Mouse (Mus musculus) c-Kit-positive CD71-positive TER-119-negative erythroid progenitor cells, embryonic 14.5 days (primary cell): ENCODE measurements around the gene Pdlim5.
A peak's percentile ranks its signal among the peaks of the same experiment; 100 is the strongest.
"Not testable (repeated sequence)": the region's sequence is repeated elsewhere in the genome, so short reads cannot be mapped to it uniquely, and the experiment has no call there.

Experiments used
- DNase-seq: peaks from one replicate; pipeline ENCODE4 v3.0.0-alpha.2; 2013; ENCODE audit warnings: low read depth

The Pdlim5 gene

GRCm38 (mm10) chr3:142395520-142396193 is at the start of gene Pdlim5:
TSS of gene Pdlim5 (minus strand) at chr3:142395696.
- DNase-seq, result peak; percentile 81

GRCm38 (mm10) chr3:142443710-142444043 is 48.2 kb upstream of the Pdlim5 start:
- DNase-seq, result no peak

- DNase-seq, result peak; percentile 52
These were observed 47.7 kb upstream of the Pdlim5 start for GRCm38 (mm10) chr3:142443006-142443709.

GRCm38 (mm10) chr3:142442161-142442560 is 46.7 kb upstream of the Pdlim5 start:
- DNase-seq, result no peak

GRCm38 (mm10) chr3:142441142-142441541 is 45.6 kb upstream of the Pdlim5 start:
- DNase-seq, result no peak

GRCm38 (mm10) chr3:142440191-142440590 is 44.7 kb upstream of the Pdlim5 start:
- no peak for DNase-seq

GRCm38 (mm10) chr3:142439591-142440093 is 44.1 kb upstream of the Pdlim5 start:
- no peak for DNase-seq

GRCm38 (mm10) chr3:142438630-142439029 is 43.1 kb upstream of the Pdlim5 start:
- not testable (repeated sequence) for DNase-seq

GRCm38 (mm10) chr3:142436824-142437223 is 41.3 kb upstream of the Pdlim5 start:
- no peak for DNase-seq

- DNase-seq, result no peak
These were observed 40.7 kb upstream of the Pdlim5 start for GRCm38 (mm10) chr3:142436212-142436611.

- no peak for DNase-seq
These were observed 39.3 kb upstream of the Pdlim5 start for GRCm38 (mm10) chr3:142434786-142435168.

- DNase-seq, result no peak
These were observed 38.8 kb upstream of the Pdlim5 start for GRCm38 (mm10) chr3:142434127-142434785.

- DNase-seq, result no peak
These were observed 36.0 kb upstream of the Pdlim5 start for GRCm38 (mm10) chr3:142431481-142431880.

- DNase-seq, result no peak
These were observed 34.6 kb upstream of the Pdlim5 start for GRCm38 (mm10) chr3:142430048-142430447.

- DNase-seq, result no peak
These were observed 31.3 kb upstream of the Pdlim5 start for GRCm38 (mm10) chr3:142426806-142427205.

GRCm38 (mm10) chr3:142424134-142424533 is 28.6 kb upstream of the Pdlim5 start:
- no peak for DNase-seq

- DNase-seq, result no peak
These were observed 28.0 kb upstream of the Pdlim5 start for GRCm38 (mm10) chr3:142423501-142423917.

- DNase-seq, result no peak
These were observed 26.7 kb upstream of the Pdlim5 start for GRCm38 (mm10) chr3:142422229-142422628.

GRCm38 (mm10) chr3:142421470-142421869 is 26.0 kb upstream of the Pdlim5 start:
- no peak for DNase-seq

- no peak for DNase-seq
These were observed 22.5 kb upstream of the Pdlim5 start for GRCm38 (mm10) chr3:142417996-142418395.

- DNase-seq, result no peak
These were observed 17.9 kb upstream of the Pdlim5 start for GRCm38 (mm10) chr3:142413345-142413885.

- no peak for DNase-seq
These were observed 15.4 kb upstream of the Pdlim5 start for GRCm38 (mm10) chr3:142410930-142411329.
